Mouse (Mus musculus) adrenal gland, adult 8-10 months (tissue): ENCODE data around the gene Oog2. TPM values are rescaled to one million over a fixed set of nuclear protein-coding genes. Genes with fewer than 3 reads are reported as not detected.
"Not testable (repeated sequence)": the region's sequence is repeated elsewhere in the genome, so short reads cannot be mapped to it uniquely, and the experiment has no call there.

Source experiments
- DNase-seq: peaks from one replicate; pipeline ENCODE4 v3.0.0; 2022
- total RNA-seq, 4 experiments: library from RNA; stranded (reverse); gene quantifications; 2 replicates each; pipeline ENCODE4 v1.2.4; 2022

The Oog2 gene
- not detected for total RNA-seq

- DNase-seq: no peak
Observed at GRCm38 (mm10) chr4:144190419-144190818, at the start of gene Oog2. Gene Oog2, plus strand, starts transcription at chr4:144190719.

- no peak for DNase-seq
Observed at GRCm38 (mm10) chr4:144162563-144162962, 28.0 kb upstream of the Oog2 start, which contains the start of gene Oog3. Gene Oog3, minus strand, starts transcription at chr4:144162663.

GRCm38 (mm10) chr4:144213218-144213617, 22.7 kb downstream of the Oog2 start, which contains the start of gene C87977:
Gene C87977, minus strand, starts transcription at chr4:144213318.
- DNase-seq: not testable (repeated sequence)

Other genes with a start within 250 kb of the Oog2 start
- gene Pramef25, start 239.7 kb upstream of the Oog2 start, total RNA-seq: not detected
- gene Gm13101, start 223.8 kb upstream of the Oog2 start, total RNA-seq: not detected
- gene Pramef17, start 196.3 kb upstream of the Oog2 start, total RNA-seq: not detected
- not detected for gene Pramel4, start 131.6 kb upstream of the Oog2 start, total RNA-seq
- gene Gm13102, start 84.2 kb upstream of the Oog2 start, total RNA-seq: not detected
- gene Oog3, start 28.1 kb upstream of the Oog2 start, total RNA-seq: not detected
- not detected for gene C87977, start 22.6 kb downstream of the Oog2 start, total RNA-seq
- gene Pramel5, start 89.8 kb downstream of the Oog2 start, total RNA-seq: not detected
- not detected for gene Gm13128, start 139.5 kb downstream of the Oog2 start, total RNA-seq
- gene Gm13119, start 167.2 kb downstream of the Oog2 start, total RNA-seq: not detected
- gene Pramef20, start 187.2 kb downstream of the Oog2 start, total RNA-seq: not detected
- gene Pramef12, start 217.7 kb downstream of the Oog2 start, total RNA-seq: not detected
- gene 1700012P22Rik, start 248.1 kb downstream of the Oog2 start, total RNA-seq: not detected